Mouse (Mus musculus): ENCODE measurements around the gene Usp54. TPM values are rescaled to one million over a fixed set of nuclear protein-coding genes. Genes with fewer than 3 reads are reported as not detected.
A peak's percentile ranks its signal among the peaks of the same experiment; 100 is the strongest.
"Not testable (repeated sequence)": the region's sequence is repeated elsewhere in the genome, so short reads cannot be mapped to it uniquely, and the experiment has no call there.

Gene Usp54
- total RNA-seq, 1 experiment, result 15.3 TPM

GRCm38 (mm10) chr14:20637818-20638574, 2.9 kb downstream of the Usp54 start:
- no peak for TF ChIP-seq ZNF384 (IDR thresholded peaks at IDR 0.05; ENCODE audit: low read depth, low read length)
- TF ChIP-seq MAFK (IDR thresholded peaks at IDR 0.05; ENCODE audit: insufficient read depth, low read depth, low read length), result peak; percentile 77
- Histone ChIP-seq H3K36me3 (ENCODE audit: control insufficient read depth, insufficient read depth, low read length, poor library complexity, severe bottlenecking) (no peaks in the 10 kb centered on the region), H3K4me1 (ENCODE audit: control insufficient read depth in 2 of 2, insufficient read depth in 2 of 2, low read length in 2 of 2, poor library complexity in 1 of 2) (peaks cover 0 to 2% of the 10 kb centered on the region in 2 experiments; a peak in 1 of 4 replicates), H3K9me3 (ENCODE audit: control insufficient read depth, insufficient read depth, low read depth, low read length) (no peaks in the 10 kb centered on the region), H3K27ac (ENCODE audit: insufficient read depth, low read depth, low read length, poor library complexity, severe bottlenecking) (no peak overlapping the region), H3K9ac (ENCODE audit: insufficient read depth, low read depth, low read length, poor library complexity, severe bottlenecking) (no peak overlapping the region), H3K4me3 (ENCODE audit: insufficient read depth in 1 of 2, low read depth in 1 of 2, low read length in 2 of 2, poor library complexity in 1 of 2, severe bottlenecking in 1 of 2) (no peak overlapping the region)
- in situ Hi-C loops (cut with MboI; ENCODE audit: low sequenced_read_pairs in 2 of 2, unreplicated experiment in 2 of 2), result no loop called here
- no peak for DNase-seq (ENCODE audit: low read depth, low spot score)

- H3K4me1 ChIP-seq (ENCODE audit: control insufficient read depth in 2 of 2, insufficient read depth in 2 of 2, low read length in 2 of 2, poor library complexity in 1 of 2); H3K9ac ChIP-seq (ENCODE audit: insufficient read depth, low read depth, low read length, poor library complexity, severe bottlenecking); in situ Hi-C loops (cut with MboI; ENCODE audit: low sequenced_read_pairs in 2 of 2, unreplicated experiment in 2 of 2); H3K27ac ChIP-seq (ENCODE audit: insufficient read depth, low read depth, low read length, poor library complexity, severe bottlenecking); H3K36me3 ChIP-seq (ENCODE audit: control insufficient read depth, insufficient read depth, low read length, poor library complexity, severe bottlenecking); H3K9me3 ChIP-seq (ENCODE audit: control insufficient read depth, insufficient read depth, low read depth, low read length); DNase-seq (ENCODE audit: low read depth, low spot score); H3K4me3 ChIP-seq (ENCODE audit: insufficient read depth in 1 of 2, low read depth in 1 of 2, low read length in 2 of 2, poor library complexity in 1 of 2, severe bottlenecking in 1 of 2): not testable (repeated sequence)
These were observed 3.9 kb downstream of the Usp54 start for GRCm38 (mm10) chr14:20636968-20637367.

DNA sequence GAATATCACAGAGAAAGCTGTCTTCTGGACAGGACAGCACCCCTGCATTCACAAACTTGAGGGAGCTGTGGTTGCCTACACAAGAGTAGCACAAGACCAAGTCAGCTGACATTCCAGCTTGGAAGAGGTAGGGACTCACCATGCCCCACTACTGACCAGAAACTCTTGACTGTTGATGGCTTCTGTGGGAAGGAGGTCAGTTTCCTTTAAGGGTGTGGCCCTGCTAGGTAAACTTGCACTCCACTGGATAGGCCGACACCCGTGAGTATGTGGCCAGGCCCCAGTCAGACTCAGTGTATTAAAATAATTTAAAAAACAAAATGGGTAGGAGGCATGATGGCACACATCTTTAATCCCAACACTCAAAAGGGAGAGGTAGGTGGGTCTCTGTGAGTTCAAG, 5.3 kb downstream of the Usp54 start:
- no peak for DNase-seq (ENCODE audit: low read depth, low spot score)
- H3K4me3 ChIP-seq (ENCODE audit: insufficient read depth in 1 of 2, low read depth in 1 of 2, low read length in 2 of 2, poor library complexity in 1 of 2, severe bottlenecking in 1 of 2), result no peak overlapping the region
- no peaks in the 10 kb centered on the region; the same call in 1 of the 2 replicates for H3K36me3 ChIP-seq (ENCODE audit: control insufficient read depth, insufficient read depth, low read length, poor library complexity, severe bottlenecking)
- H3K4me1 ChIP-seq (ENCODE audit: control insufficient read depth in 2 of 2, insufficient read depth in 2 of 2, low read length in 2 of 2, poor library complexity in 1 of 2), result no peaks in the 10 kb centered on the region; a peak in 1 of 4 replicates
- in situ Hi-C loops (cut with MboI; ENCODE audit: low sequenced_read_pairs in 2 of 2, unreplicated experiment in 2 of 2), result no loop called here
- H3K9me3 ChIP-seq (ENCODE audit: control insufficient read depth, insufficient read depth, low read depth, low read length), result no peaks in the 10 kb centered on the region
- no peak overlapping the region for H3K9ac ChIP-seq (ENCODE audit: insufficient read depth, low read depth, low read length, poor library complexity, severe bottlenecking)
- H3K27ac ChIP-seq (ENCODE audit: insufficient read depth, low read depth, low read length, poor library complexity, severe bottlenecking), result no peak overlapping the region
- no peak for TF ChIP-seq ZC3H11A (IDR thresholded peaks at IDR 0.05; ENCODE audit: borderline replicate concordance, low read depth, low read length)
- TF ChIP-seq ZNF384 (IDR thresholded peaks at IDR 0.05; ENCODE audit: low read depth, low read length), result no peak
- TF ChIP-seq HCFC1 (IDR thresholded peaks at IDR 0.05; ENCODE audit: borderline replicate concordance, insufficient read depth, low read length), result no peak
- no peak for TF ChIP-seq CHD2 (IDR thresholded peaks at IDR 0.05; ENCODE audit: low read depth, low read length)
- TF ChIP-seq MAFK (IDR thresholded peaks at IDR 0.05; ENCODE audit: insufficient read depth, low read depth, low read length), result no peak

- Histone ChIP-seq H3K4me1 (ENCODE audit: control insufficient read depth in 2 of 2, insufficient read depth in 2 of 2, low read length in 2 of 2, poor library complexity in 1 of 2) (0 out of 4 replicates have a peak, but pooled peaks cover 0 to 2% of the 10 kb centered on the region in 2 experiments), H3K36me3 (ENCODE audit: control insufficient read depth, insufficient read depth, low read length, poor library complexity, severe bottlenecking) (no peaks in the 10 kb centered on the region; the same call in 1 of the 2 replicates), H3K9me3 (ENCODE audit: control insufficient read depth, insufficient read depth, low read depth, low read length) (no peaks in the 10 kb centered on the region), H3K27ac (ENCODE audit: insufficient read depth, low read depth, low read length, poor library complexity, severe bottlenecking) (no peak overlapping the region), H3K9ac (ENCODE audit: insufficient read depth, low read depth, low read length, poor library complexity, severe bottlenecking) (no peak overlapping the region), H3K4me3 (ENCODE audit: insufficient read depth in 1 of 2, low read depth in 1 of 2, low read length in 2 of 2, poor library complexity in 1 of 2, severe bottlenecking in 1 of 2) (no peak overlapping the region)
- TF ChIP-seq MAFK (IDR thresholded peaks at IDR 0.05; ENCODE audit: insufficient read depth, low read depth, low read length) (no peak), ZNF384 (IDR thresholded peaks at IDR 0.05; ENCODE audit: low read depth, low read length) (no peak), CHD2 (IDR thresholded peaks at IDR 0.05; ENCODE audit: low read depth, low read length) (no peak), HCFC1 (IDR thresholded peaks at IDR 0.05; ENCODE audit: borderline replicate concordance, insufficient read depth, low read length) (no peak), ZC3H11A (IDR thresholded peaks at IDR 0.05; ENCODE audit: borderline replicate concordance, low read depth, low read length) (no peak)
- in situ Hi-C loops (cut with MboI; ENCODE audit: low sequenced_read_pairs in 2 of 2, unreplicated experiment in 2 of 2), result no loop called here
- no peak for DNase-seq (ENCODE audit: low read depth, low spot score)
These were observed 9.6 kb downstream of the Usp54 start for GRCm38 (mm10) chr14:20631253-20631652.

DNA sequence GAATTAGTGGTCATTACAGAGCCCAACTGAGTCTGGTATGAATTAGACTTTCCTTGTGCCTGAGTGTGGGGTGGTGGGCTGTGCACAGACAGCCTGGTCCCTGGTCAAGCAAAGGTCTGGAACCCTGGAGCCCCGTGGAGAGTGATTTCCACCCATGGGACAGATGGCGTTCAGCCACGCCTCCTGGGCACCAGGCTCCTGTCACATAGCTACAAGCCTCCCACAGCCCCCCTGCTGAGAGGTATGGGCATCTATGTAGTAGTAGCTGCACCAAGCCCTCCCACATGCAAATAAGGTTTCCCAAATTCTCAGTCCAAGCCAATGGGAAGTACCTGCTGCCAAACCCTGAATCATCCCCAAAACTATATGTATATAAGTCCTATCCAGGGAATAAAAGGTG, 13.9 kb downstream of the Usp54 start:
- no peak overlapping the region for H3K4me3 ChIP-seq (ENCODE audit: insufficient read depth in 1 of 2, low read depth in 1 of 2, low read length in 2 of 2, poor library complexity in 1 of 2, severe bottlenecking in 1 of 2)
- DNase-seq (ENCODE audit: low read depth, low spot score), result no peak
- no peaks in the 10 kb centered on the region for H3K9me3 ChIP-seq (ENCODE audit: control insufficient read depth, insufficient read depth, low read depth, low read length)
- no peak overlapping the region for H3K9ac ChIP-seq (ENCODE audit: insufficient read depth, low read depth, low read length, poor library complexity, severe bottlenecking)
- no peak overlapping the region for H3K27ac ChIP-seq (ENCODE audit: insufficient read depth, low read depth, low read length, poor library complexity, severe bottlenecking)
- TF ChIP-seq MAFK (IDR thresholded peaks at IDR 0.05; ENCODE audit: insufficient read depth, low read depth, low read length), result no peak
- TF ChIP-seq ZNF384 (IDR thresholded peaks at IDR 0.05; ENCODE audit: low read depth, low read length), result no peak
- TF ChIP-seq CHD2 (IDR thresholded peaks at IDR 0.05; ENCODE audit: low read depth, low read length), result no peak
- no peak for TF ChIP-seq HCFC1 (IDR thresholded peaks at IDR 0.05; ENCODE audit: borderline replicate concordance, insufficient read depth, low read length)
- TF ChIP-seq ZC3H11A (IDR thresholded peaks at IDR 0.05; ENCODE audit: borderline replicate concordance, low read depth, low read length), result no peak
- H3K4me1 ChIP-seq (ENCODE audit: control insufficient read depth in 2 of 2, insufficient read depth in 2 of 2, low read length in 2 of 2, poor library complexity in 1 of 2), result peaks cover 2 to 3% of the 10 kb centered on the region in 2 experiments; a peak in 1 of 4 replicates
- no peaks in the 10 kb centered on the region; the same call in 1 of the 2 replicates for H3K36me3 ChIP-seq (ENCODE audit: control insufficient read depth, insufficient read depth, low read length, poor library complexity, severe bottlenecking)
- in situ Hi-C loops (cut with MboI; ENCODE audit: low sequenced_read_pairs in 2 of 2, unreplicated experiment in 2 of 2), result no loop called here
